ENCODE assay signal across 12 mouse cellular contexts in the genomic region with DNA sequence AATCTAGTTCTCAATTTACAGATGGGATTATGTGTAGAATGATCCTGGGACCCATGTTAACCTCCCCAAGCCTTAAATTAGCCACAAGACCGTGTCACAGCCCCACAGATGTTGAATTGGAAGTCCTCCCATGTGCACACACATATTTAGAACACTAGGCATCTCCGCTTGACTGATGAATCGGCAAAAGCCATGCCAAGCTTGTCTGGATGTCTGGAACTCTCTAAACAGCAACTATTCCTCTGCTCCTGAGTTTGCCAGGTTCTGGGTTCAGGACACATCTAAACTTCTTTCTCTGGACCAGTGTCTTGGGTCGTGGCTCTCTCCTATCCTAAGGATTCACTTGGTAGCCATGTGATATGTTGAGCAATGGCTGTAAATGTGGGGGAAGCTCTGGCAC. TPM values are rescaled to one million over a fixed set of nuclear protein-coding genes. Genes with fewer than 3 reads are reported as not detected.
A peak's percentile ranks its signal among the peaks of the same experiment; 100 is the strongest.
DNase-seq lines count a peak whose midpoint lies in the region; ATAC-seq and TF ChIP-seq lines count a peak whose summit lies in the region.
"Had no signal": no experiment of that assay in that cellular context is flagged by ENCODE, and none has a peak within 500 bp of the region (broad histone marks: within the 10 kb centered on the region; RNA-seq: fewer than 3 reads in every experiment).

No protein-coding gene starts in this region.

- H3K27ac ChIP-seq in hindbrain, embryonic 13.5 days: peak overlapping the region; percentile 46; the same call in 1 of the 2 replicates
- no peak overlapping the region for H3K27ac ChIP-seq in hindbrain, postnatal 0 days
- H3K27ac ChIP-seq in lung, embryonic 16.5 days (ENCODE audit: low read length): peak overlapping the region; percentile 69
- 0 out of 2 replicates have a peak overlapping the region, but pooled peaks have one; percentile 25 for H3K27ac ChIP-seq in heart, embryonic 10.5 days
- 0 out of 2 replicates have a peak overlapping the region, but pooled peaks have one; percentile 8 for H3K27ac ChIP-seq in stomach, embryonic 15.5 days
- H3K27ac ChIP-seq: layer of hippocampus, adult 2 months had no signal

- 84% methylated on average over 4 of the region's 4 CpGs for WGBS in hindbrain, embryonic 13.5 days
- 53% methylated on average over 4 of the region's 4 CpGs for WGBS in hindbrain, postnatal 0 days
- 59% methylated on average over 4 of the region's 4 CpGs for WGBS in lung, embryonic 16.5 days
- WGBS in heart, embryonic 10.5 days: 80% methylated on average over 4 of the region's 4 CpGs
- 68% methylated on average over 4 of the region's 4 CpGs for WGBS in stomach, embryonic 15.5 days

- intact Hi-C loops in left cerebral cortex, postnatal 10 days (cut with DNase I): no loop called here

- DNase-seq in hindbrain, postnatal 0 days (ENCODE audit: low spot score): no peak
- no peak for DNase-seq in lung, postnatal 4 days
- DNase-seq in heart, embryonic 10.5 days (ENCODE audit: low spot score): no peak
- no peak for DNase-seq in natural killer cell, adult 2 months (ENCODE audit: low spot score in 2 of 2)
- no peak for DNase-seq in left cerebral cortex, postnatal 10 days (ENCODE audit: extremely low spot score in 1 of 2, low spot score in 2 of 2)
- DNase-seq: adrenal gland, adult 8-10 months had no signal

- H3K27me3 ChIP-seq in hindbrain, embryonic 13.5 days: no peaks in the 10 kb centered on the region
- no peaks in the 10 kb centered on the region for H3K27me3 ChIP-seq in hindbrain, postnatal 0 days (ENCODE audit: insufficient read depth, low read length)
- H3K27me3 ChIP-seq in lung, embryonic 16.5 days (ENCODE audit: control insufficient read depth, insufficient read depth, low read depth, low read length): no peaks in the 10 kb centered on the region
- H3K27me3 ChIP-seq in heart, embryonic 10.5 days (ENCODE audit: insufficient read depth, poor library complexity, severe bottlenecking): no peaks in the 10 kb centered on the region
- no peaks in the 10 kb centered on the region for H3K27me3 ChIP-seq in stomach, embryonic 15.5 days (replicated peaks)
- H3K27me3 ChIP-seq: liver, embryonic 15.5 days had no signal

- ATAC-seq in hindbrain, embryonic 13.5 days (ENCODE audit: low FRiP score): 0 out of 2 replicates have a peak, but pooled peaks have one; percentile 11
- ATAC-seq in hindbrain, postnatal 0 days: no peak
- ATAC-seq in lung, embryonic 16.5 days (ENCODE audit: low read depth): peak; percentile 17
- no peak for ATAC-seq in stomach, embryonic 15.5 days (ENCODE audit: insufficient read depth, low FRiP score, low read depth)
- ATAC-seq: CD4-positive, CD25-positive, alpha-beta regulatory T cell, adult 4 months had no signal

- no peak overlapping the region for H3K4me3 ChIP-seq in hindbrain, embryonic 13.5 days
- no peak overlapping the region for H3K4me3 ChIP-seq in hindbrain, postnatal 0 days (ENCODE audit: low read length)
- H3K4me3 ChIP-seq in lung, embryonic 16.5 days (ENCODE audit: low read length): no peak overlapping the region
- H3K4me3 ChIP-seq in heart, embryonic 10.5 days: no peak overlapping the region
- no peak overlapping the region for H3K4me3 ChIP-seq in stomach, embryonic 15.5 days (replicated peaks)
- H3K4me3 ChIP-seq: layer of hippocampus, adult 2 months; liver, embryonic 15.5 days had no signal

- H3K4me1 ChIP-seq in hindbrain, embryonic 13.5 days (replicated peaks): peaks cover 19% of the 10 kb centered on the region
- H3K4me1 ChIP-seq in hindbrain, postnatal 0 days (ENCODE audit: insufficient read depth, low read length): peaks cover 8% of the 10 kb centered on the region; the same call in 1 of the 2 replicates
- peaks cover 23% of the 10 kb centered on the region for H3K4me1 ChIP-seq in lung, embryonic 16.5 days (replicated peaks; ENCODE audit: control insufficient read depth, insufficient read depth, low read length)
- peaks cover 29% of the 10 kb centered on the region for H3K4me1 ChIP-seq in heart, embryonic 10.5 days
- 0 out of 2 replicates have a peak, but pooled peaks cover 2% of the 10 kb centered on the region for H3K4me1 ChIP-seq in stomach, embryonic 15.5 days

- TF ChIP-seq CTCF in hindbrain, postnatal 0 days (IDR thresholded peaks at IDR 0.05; ENCODE audit: low read depth): no peak

- no peaks in the 10 kb centered on the region for H3K36me3 ChIP-seq in hindbrain, embryonic 13.5 days
- no peaks in the 10 kb centered on the region for H3K36me3 ChIP-seq in hindbrain, postnatal 0 days (ENCODE audit: insufficient read depth, low read length)
- H3K36me3 ChIP-seq in lung, embryonic 16.5 days (ENCODE audit: control insufficient read depth, insufficient read depth, low read length): no peaks in the 10 kb centered on the region
- H3K36me3 ChIP-seq in heart, embryonic 10.5 days: no peaks in the 10 kb centered on the region
- H3K36me3 ChIP-seq in stomach, embryonic 15.5 days: no peaks in the 10 kb centered on the region
- H3K36me3 ChIP-seq: liver, embryonic 15.5 days had no signal

- no peaks in the 10 kb centered on the region for H3K9me3 ChIP-seq in hindbrain, embryonic 13.5 days
- H3K9me3 ChIP-seq in hindbrain, postnatal 0 days (ENCODE audit: low read length): no peaks in the 10 kb centered on the region
- H3K9me3 ChIP-seq in lung, embryonic 16.5 days (ENCODE audit: control insufficient read depth, low read length): no peaks in the 10 kb centered on the region
- H3K9me3 ChIP-seq in heart, embryonic 10.5 days: no peaks in the 10 kb centered on the region
- no peaks in the 10 kb centered on the region for H3K9me3 ChIP-seq in stomach, embryonic 15.5 days
- H3K9me3 ChIP-seq: liver, embryonic 15.5 days had no signal

- no peak overlapping the region for H3K9ac ChIP-seq in hindbrain, embryonic 13.5 days
- no peak overlapping the region for H3K9ac ChIP-seq in hindbrain, postnatal 0 days (replicated peaks; ENCODE audit: low read length)
- no peak overlapping the region for H3K9ac ChIP-seq in lung, embryonic 16.5 days (ENCODE audit: low read length)
- no peak overlapping the region for H3K9ac ChIP-seq in stomach, embryonic 15.5 days
- H3K9ac ChIP-seq: liver, embryonic 15.5 days had no signal

- no peak overlapping the region for H3K4me2 ChIP-seq in hindbrain, embryonic 13.5 days
- H3K4me2 ChIP-seq in hindbrain, postnatal 0 days (ENCODE audit: low read depth, low read length): no peak overlapping the region
- no peak overlapping the region; the same call in 1 of the 2 replicates for H3K4me2 ChIP-seq in lung, embryonic 16.5 days (ENCODE audit: low read depth, low read length)
- H3K4me2 ChIP-seq in stomach, embryonic 15.5 days: no peak overlapping the region
- H3K4me2 ChIP-seq: liver, embryonic 15.5 days had no signal

RNA-seq across cellular contexts. Expression of a gene that starts 36.4 kb away (rescaled TPM):
- polyA plus RNA-seq in hindbrain, embryonic 13.5 days (2015; fragmentation: Nextera tagmentation; extraction: Ambion mirVana): 39.2 and 42.1 TPM in 2 replicates
- total RNA-seq in hindbrain, postnatal 0 days (2014; rRNA removed): 21.1 and 24.8 TPM in 2 replicates
- polyA plus RNA-seq in hindbrain, postnatal 0 days (2015; fragmentation: Nextera tagmentation; extraction: Ambion mirVana): 24.9 and 28.8 TPM in 2 replicates
- polyA plus RNA-seq in lung, embryonic 16.5 days (2015; fragmentation: Nextera tagmentation; extraction: Ambion mirVana): 42.4 and 50.5 TPM in 2 replicates
- polyA plus RNA-seq in heart, embryonic 10.5 days (2016; fragmentation: Nextera tagmentation; extraction: Ambion mirVana): 34.9 and 41.0 TPM in 2 replicates
- 39.4 and 39.7 TPM in 2 replicates for polyA plus RNA-seq in stomach, embryonic 15.5 days (2015; fragmentation: Nextera tagmentation; extraction: Ambion mirVana)
- total RNA-seq in left cerebral cortex, postnatal 10 days (2021): 10 to 100 TPM; 31.6 to 32.3 TPM

Comparison
In these comparisons a context has a peak if more than half of its experiments do, and no peak if none do; other contexts are left out.
1. ATAC-seq: peak in hindbrain, embryonic 13.5 days (single experiment) and lung, embryonic 16.5 days (single experiment); none in hindbrain, postnatal 0 days (single experiment) and stomach, embryonic 15.5 days (single experiment).